Mouse (Mus musculus): ENCODE data around the gene Tfb2m.

DNA sequence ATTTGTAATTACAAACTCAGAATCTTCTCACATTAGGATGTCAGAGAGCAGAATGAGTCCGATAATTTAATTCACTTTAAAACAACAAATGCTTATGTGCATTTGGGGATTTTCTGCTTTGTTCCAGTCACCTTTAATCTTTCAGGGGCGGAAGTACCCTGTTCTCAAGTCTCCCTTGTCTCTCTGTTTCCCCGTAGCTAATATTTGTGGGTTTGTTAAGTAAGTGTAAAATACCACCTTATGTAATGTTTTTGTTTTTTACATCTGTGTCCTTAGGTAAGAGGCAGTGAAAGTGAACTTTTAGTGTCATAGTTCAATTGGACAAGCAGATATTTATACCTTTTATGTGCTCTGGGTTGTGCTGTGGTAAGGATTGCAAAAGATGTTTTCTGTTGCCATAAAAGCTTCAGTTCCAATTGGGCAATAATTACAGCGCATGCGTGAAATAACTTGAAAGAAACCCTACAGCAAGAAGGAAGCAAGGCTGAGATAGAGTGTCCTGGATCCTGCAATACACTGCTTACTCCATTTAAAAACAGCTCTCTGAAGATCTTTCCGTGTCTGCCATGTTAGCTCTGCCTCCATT lies 14.9 kb upstream of the Tfb2m start:
- TF ChIP-seq POLR2A (IDR thresholded peaks at IDR 0.05; ENCODE audit: borderline replicate concordance, insufficient read depth, low read length), result no peak
- TF ChIP-seq CTCF (IDR thresholded peaks at IDR 0.05; ENCODE audit: borderline replicate concordance, insufficient read depth, low read depth, low read length), result no peak
